Mouse (Mus musculus): ENCODE data around the gene Ddx39. TPM values are rescaled to one million over a fixed set of nuclear protein-coding genes. Genes with fewer than 3 reads are reported as not detected.
A peak's percentile ranks its signal among the peaks of the same experiment; 100 is the strongest.

Gene Ddx39
- total and polyA plus RNA-seq, 3 experiments = 272 to 304 (median 279) TPM

- Histone ChIP-seq H3K79me2 (ENCODE audit: control insufficient read depth, insufficient read depth, low read length, poor library complexity) (peaks cover 3% of the 10 kb centered on the region; the same call in 1 of the 2 replicates), H3K36me3 (ENCODE audit: control insufficient read depth in 1 of 2, insufficient read depth in 2 of 2, low read length in 2 of 2) (peaks cover 0 to 27% of the 10 kb centered on the region in 2 experiments; a peak in 2 of 4 replicates), H3K9me3 (replicated peaks; ENCODE audit: insufficient read depth, low read length) (no peaks in the 10 kb centered on the region), H3K27me3 (ENCODE audit: control insufficient read depth in 1 of 2, insufficient read depth in 2 of 2, low read length in 2 of 2) (no peaks in the 10 kb centered on the region), H3K4me3 (ENCODE audit: control insufficient read depth in 1 of 2, insufficient read depth in 1 of 2, low read depth in 2 of 2, low read length in 2 of 2) (no peak overlapping the region), H3K9ac (ENCODE audit: control insufficient read depth, low read depth, low read length, poor library complexity, severe bottlenecking) (no peak overlapping the region), H3K4me1 (ENCODE audit: control insufficient read depth in 1 of 2, insufficient read depth in 2 of 2, low read length in 2 of 2) (peaks cover 17 to 45% of the 10 kb centered on the region in 2 experiments), H3K27ac (ENCODE audit: control insufficient read depth, low read depth, low read length) (no peak overlapping the region)
- peak; percentile 19 for DNase-seq (ENCODE audit: low read depth, low spot score)
- no peak for TF ChIP-seq POLR2A (IDR thresholded peaks at IDR 0.05; ENCODE audit: control insufficient read depth in 1 of 2, insufficient read depth in 1 of 2, low read depth in 1 of 2, low read length in 2 of 2, poor library complexity in 1 of 2)
- TF ChIP-seq TAL1 (IDR thresholded peaks at IDR 0.05; ENCODE audit: low read length) = no peak
- peak; percentile 67 for TF ChIP-seq USF1 (IDR thresholded peaks at IDR 0.05; ENCODE audit: low read depth, low read length)
- TF ChIP-seq HCFC1 (IDR thresholded peaks at IDR 0.05; ENCODE audit: low read depth, low read length) = no peak
Measured at GRCm38 (mm10) chr8:83741849-83742655, 27.1 kb downstream of the Ddx39 start.

GRCm38 (mm10) chr8:83742968-83743367 lies 28.0 kb downstream of the Ddx39 start:
- H3K9ac ChIP-seq (ENCODE audit: control insufficient read depth, low read depth, low read length, poor library complexity, severe bottlenecking) = no peak overlapping the region
- peaks cover 17 to 38% of the 10 kb centered on the region in 2 experiments for H3K4me1 ChIP-seq (ENCODE audit: control insufficient read depth in 1 of 2, insufficient read depth in 2 of 2, low read length in 2 of 2)
- H3K4me3 ChIP-seq (ENCODE audit: control insufficient read depth in 1 of 2, insufficient read depth in 1 of 2, low read depth in 2 of 2, low read length in 2 of 2) = no peak overlapping the region
- no peaks in the 10 kb centered on the region for H3K9me3 ChIP-seq (replicated peaks; ENCODE audit: insufficient read depth, low read length)
- DNase-seq (ENCODE audit: low read depth, low spot score) = peak; percentile 41
- peaks cover 0 to 22% of the 10 kb centered on the region in 2 experiments; a peak in 2 of 4 replicates for H3K36me3 ChIP-seq (ENCODE audit: control insufficient read depth in 1 of 2, insufficient read depth in 2 of 2, low read length in 2 of 2)
- TF ChIP-seq GATA1 (IDR thresholded peaks at IDR 0.05; ENCODE audit: low read depth, low read length) (peak; percentile 33; the same call in 1 of the 2 replicates), POLR2AphosphoS2 (IDR thresholded peaks at IDR 0.05; ENCODE audit: low read length) (no peak), MYC (IDR thresholded peaks at IDR 0.05; ENCODE audit: low read depth, low read length) (0 out of 2 replicates have a peak, but pooled peaks have one; percentile 15), UBTF (IDR thresholded peaks at IDR 0.05; ENCODE audit: borderline replicate concordance, insufficient read depth, low read depth, low read length) (no peak)
- H3K27me3 ChIP-seq (ENCODE audit: control insufficient read depth in 1 of 2, insufficient read depth in 2 of 2, low read length in 2 of 2) = no peaks in the 10 kb centered on the region
- H3K79me2 ChIP-seq (ENCODE audit: control insufficient read depth, insufficient read depth, low read length, poor library complexity) = peaks cover 3% of the 10 kb centered on the region; the same call in 1 of the 2 replicates
- no peak overlapping the region for H3K27ac ChIP-seq (ENCODE audit: control insufficient read depth, low read depth, low read length)

- H3K4me3 ChIP-seq (ENCODE audit: control insufficient read depth in 1 of 2, insufficient read depth in 1 of 2, low read depth in 2 of 2, low read length in 2 of 2) = no peak overlapping the region
- peaks cover 18 to 36% of the 10 kb centered on the region in 2 experiments for H3K4me1 ChIP-seq (ENCODE audit: control insufficient read depth in 1 of 2, insufficient read depth in 2 of 2, low read length in 2 of 2)
- H3K79me2 ChIP-seq (ENCODE audit: control insufficient read depth, insufficient read depth, low read length, poor library complexity) = peaks cover 3% of the 10 kb centered on the region; the same call in 1 of the 2 replicates
- no peaks in the 10 kb centered on the region for H3K27me3 ChIP-seq (ENCODE audit: control insufficient read depth in 1 of 2, insufficient read depth in 2 of 2, low read length in 2 of 2)
- DNase-seq (ENCODE audit: low read depth, low spot score) = no peak
- H3K36me3 ChIP-seq (ENCODE audit: control insufficient read depth in 1 of 2, insufficient read depth in 2 of 2, low read length in 2 of 2) = peaks cover 0 to 21% of the 10 kb centered on the region in 2 experiments; a peak in 2 of 4 replicates
- H3K27ac ChIP-seq (ENCODE audit: control insufficient read depth, low read depth, low read length) = no peak overlapping the region
- TF ChIP-seq CTCF (IDR thresholded peaks at IDR 0.05 in 2 of 3, conservative IDR thresholded peaks at IDR 0.05 in 1 of 3; ENCODE audit: control insufficient read depth in 1 of 3, insufficient read depth in 1 of 3, low read depth in 2 of 3, low read length in 3 of 3, poor library complexity in 1 of 3, severe bottlenecking in 1 of 3) = no peak
- H3K9ac ChIP-seq (ENCODE audit: control insufficient read depth, low read depth, low read length, poor library complexity, severe bottlenecking) = no peak overlapping the region
- H3K9me3 ChIP-seq (replicated peaks; ENCODE audit: insufficient read depth, low read length) = no peaks in the 10 kb centered on the region
Measured at GRCm38 (mm10) chr8:83744070-83744469, 29.1 kb downstream of the Ddx39 start.
